Mouse (Mus musculus) heart, postnatal 0 days (tissue): ENCODE results near the gene Plekho1.

ENCODE experiments used
- CTCF ChIP-seq: IDR thresholded peaks from 2 replicates; pipeline ENCODE4 v1.5.1; 2016; ENCODE audit warnings: antibody characterized with exemption, control low read depth, low read depth
- EP300 ChIP-seq: IDR thresholded peaks from 2 replicates; pipeline ENCODE4 v1.6.1; 2016; ENCODE audit warnings: antibody characterized with exemption, low read depth

DNA sequence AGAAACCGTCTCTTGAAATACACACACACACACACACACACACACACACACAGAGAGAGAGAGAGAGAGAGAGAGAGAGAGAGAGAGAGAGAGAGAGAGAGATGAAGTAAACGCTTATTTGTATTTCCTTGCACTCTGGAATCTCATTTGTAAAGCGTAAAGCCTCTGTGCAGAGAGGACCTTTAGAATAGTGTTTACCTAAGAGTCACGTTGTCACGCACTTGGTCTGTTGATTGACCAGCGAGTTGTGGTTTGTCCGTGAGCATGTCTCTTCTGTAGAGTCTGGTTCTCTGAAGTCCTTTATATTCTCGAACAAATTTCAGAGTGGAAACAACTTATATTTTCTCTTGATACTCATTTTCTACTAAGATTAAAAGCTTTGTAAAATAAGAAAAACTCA is 51.1 kb downstream of the Plekho1 start:
- TF ChIP-seq CTCF (no peak), EP300 (no peak)
